Mouse (Mus musculus) thymus, adult 2 months (tissue): ENCODE data around the gene Pde4d.

Experiments used
- CTCF ChIP-seq: fragments of 200-500 bp; IDR thresholded peaks from 2 replicates; pipeline ENCODE4 v1.5.1; 2012; ENCODE audit warnings: mild to moderate bottlenecking, control low read depth, low read length, moderate library complexity, borderline replicate concordance; ENCODE audit not compliant: control insufficient read depth, poor library complexity, insufficient read depth; ENCODE audit errors: extremely low read depth
- POLR2A ChIP-seq: fragments of 200-500 bp; IDR thresholded peaks from 2 replicates; pipeline ENCODE4 v1.6.1; 2012; ENCODE audit warnings: mild to moderate bottlenecking, low read length, control low read depth, moderate library complexity; ENCODE audit not compliant: control insufficient read depth, poor library complexity, insufficient read depth; ENCODE audit errors: extremely low read depth

- TF ChIP-seq CTCF (no peak), POLR2A (no peak)
Measured at GRCm38 (mm10) chr13:109047126-109047525, 597.4 kb downstream of the Pde4d start.
